Mouse (Mus musculus) hindbrain, embryonic 10.5 days (tissue): ENCODE results near the gene Comt. TPM values are rescaled to one million over a fixed set of nuclear protein-coding genes. Genes with fewer than 3 reads are reported as not detected.

Experiments
- DNase-seq: peaks from one replicate; pipeline ENCODE4 v3.0.0-alpha.2; 2017; ENCODE audit warnings: low spot score
- H3K27ac ChIP-seq: fragments of 300-500 bp; sonication (generic); 2 replicates; pipeline ENCODE4 v1.5.1; 2016; ENCODE audit warnings: mild to moderate bottlenecking, moderate library complexity
- H3K27me3 ChIP-seq: fragments of 300-500 bp; sonication (generic); 2 replicates; pipeline ENCODE4 v1.6.1; 2016; ENCODE audit warnings: mild to moderate bottlenecking; ENCODE audit not compliant: poor library complexity, insufficient read depth, severe bottlenecking
- H3K36me3 ChIP-seq: fragments of 300-500 bp; sonication (generic); 2 replicates; pipeline ENCODE4 v1.6.1; 2016; ENCODE audit warnings: mild to moderate bottlenecking, moderate library complexity
- H3K4me1 ChIP-seq: fragments of 300-500 bp; sonication (generic); replicated peaks from 2 replicates; pipeline ENCODE4 v1.6.1; 2016; ENCODE audit warnings: mild to moderate bottlenecking
- H3K4me3 ChIP-seq: fragments of 300-500 bp; sonication (generic); 2 replicates; pipeline ENCODE4 v1.5.1; 2016; ENCODE audit warnings: mild to moderate bottlenecking, moderate library complexity
- H3K9me3 ChIP-seq: fragments of 300-500 bp; sonication (generic); 2 replicates; pipeline ENCODE4 v1.6.1; 2016; ENCODE audit warnings: mild to moderate bottlenecking, moderate library complexity
- WGBS: fragments of 180-500 bp; shearing (Covaris S2); methylation state at CpG from one replicate; pipeline ENCODE4 v1.1.7; 2016; 5-methylcytosine and 5-hydroxymethylcytosine counted together
- polyA plus RNA-seq: library from polyadenylated mRNA; unstranded; fragments of >200 nt; fragmentation: Nextera tagmentation; extraction: Ambion mirVana; gene quantifications from 2 replicates; pipeline ENCODE4 v1.2.1, GENCODE M21; 2016

The Comt gene
- polyA plus RNA-seq, 1 experiment from 2014 or later, result 67.9 TPM

DNA sequence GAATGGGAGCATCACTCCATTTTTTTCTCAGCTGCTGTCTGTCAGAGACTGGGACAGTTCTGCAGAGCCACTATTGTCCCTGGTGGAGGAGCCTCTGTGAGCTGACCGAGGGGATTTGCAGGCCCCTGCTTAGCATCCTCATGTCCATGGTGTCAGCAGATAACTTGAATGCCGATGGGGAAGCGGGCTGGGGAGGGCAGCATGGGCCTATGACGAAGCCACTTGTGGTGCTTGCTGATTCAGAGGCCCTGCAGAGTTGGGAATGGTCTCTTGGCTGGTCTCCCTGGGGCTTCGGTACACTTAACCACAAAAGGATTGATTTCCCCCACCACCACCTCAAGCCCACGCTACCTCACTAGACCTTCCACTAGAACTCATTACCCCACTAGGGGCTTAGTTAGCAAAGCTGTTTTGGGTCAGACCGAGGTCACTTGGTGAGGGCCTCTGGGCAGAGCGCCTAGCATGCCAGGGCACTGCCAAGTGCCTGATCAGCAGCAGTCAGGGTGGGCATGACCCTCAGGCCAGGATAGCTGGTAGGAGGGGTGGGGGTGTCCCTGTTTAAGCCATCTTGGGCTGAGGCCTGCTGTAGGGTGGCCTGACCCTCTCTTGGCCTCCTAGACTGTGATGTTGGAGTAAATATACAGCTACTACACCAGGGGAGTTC lies 47.2 kb downstream of the Comt start:
- H3K4me3 ChIP-seq, result no peak overlapping the region
- WGBS, result 66% methylated on average over 8 of the region's 8 CpGs
- no peaks in the 10 kb centered on the region for H3K9me3 ChIP-seq
- H3K27me3 ChIP-seq, result no peaks in the 10 kb centered on the region
- no peak for DNase-seq
- H3K4me1 ChIP-seq, result peaks cover 83% of the 10 kb centered on the region
- H3K27ac ChIP-seq, result peak overlapping the region; percentile 90
- H3K36me3 ChIP-seq, result no peaks in the 10 kb centered on the region

DNA sequence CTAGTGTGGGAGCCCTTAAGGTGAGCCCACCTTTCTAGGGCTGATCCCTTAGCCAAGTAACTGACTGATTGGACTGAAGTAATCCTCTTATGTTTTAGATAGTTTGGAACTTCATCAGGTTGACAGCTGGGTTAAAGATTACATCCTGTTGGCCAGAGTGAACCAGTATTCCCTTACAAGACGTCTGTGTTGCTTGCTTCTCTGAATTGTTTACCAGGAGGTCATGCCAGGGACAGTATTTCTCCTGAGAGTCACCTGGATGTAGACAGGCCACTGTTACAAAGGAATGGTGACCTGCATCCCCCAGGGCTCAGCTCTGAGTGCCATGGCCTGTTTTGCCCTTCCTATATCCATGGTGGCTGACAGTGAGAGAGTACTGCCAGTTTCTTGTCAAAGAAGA lies 48.2 kb downstream of the Comt start:
- no peak for DNase-seq

GRCm38 (mm10) chr16:18377203-18377602 lies 49.4 kb downstream of the Comt start:
- DNase-seq, result no peak
- peaks cover 60% of the 10 kb centered on the region for H3K4me1 ChIP-seq
- H3K27me3 ChIP-seq, result no peaks in the 10 kb centered on the region
- no peak overlapping the region for H3K4me3 ChIP-seq
- peaks cover under 1% of the 10 kb centered on the region; the same call in 1 of the 2 replicates for H3K36me3 ChIP-seq
- 24% methylated on average over 3 of the region's 3 CpGs for WGBS
- H3K27ac ChIP-seq, result peak overlapping the region; percentile 83
- H3K9me3 ChIP-seq, result no peaks in the 10 kb centered on the region

More for the DNA sequence above, 48.2 kb downstream of the Comt start:
- peaks cover 73% of the 10 kb centered on the region for H3K4me1 ChIP-seq
- no peaks in the 10 kb centered on the region for H3K27me3 ChIP-seq
- peak overlapping the region; percentile 90 for H3K27ac ChIP-seq
- no peak overlapping the region for H3K4me3 ChIP-seq
- WGBS, result 45% methylated on average over 1 of the region's 1 CpGs
- no peaks in the 10 kb centered on the region for H3K9me3 ChIP-seq
- no peaks in the 10 kb centered on the region for H3K36me3 ChIP-seq

GRCm38 (mm10) chr16:18376297-18376954 lies 50.2 kb downstream of the Comt start:
- Histone ChIP-seq H3K27me3 (no peaks in the 10 kb centered on the region), H3K36me3 (peaks cover 5% of the 10 kb centered on the region; the same call in 1 of the 2 replicates), H3K4me1 (peaks cover 53% of the 10 kb centered on the region), H3K9me3 (no peaks in the 10 kb centered on the region), H3K27ac (peak overlapping the region; percentile 83), H3K4me3 (no peak overlapping the region)
- no peak for DNase-seq
- 87% methylated on average over 7 of the region's 7 CpGs for WGBS

GRCm38 (mm10) chr16:18373632-18374031 lies 53.0 kb downstream of the Comt start:
- Histone ChIP-seq H3K4me1 (peaks cover 25% of the 10 kb centered on the region), H3K27ac (no peak overlapping the region), H3K36me3 (peaks cover 5% of the 10 kb centered on the region; the same call in 1 of the 2 replicates), H3K4me3 (no peak overlapping the region), H3K9me3 (no peaks in the 10 kb centered on the region), H3K27me3 (no peaks in the 10 kb centered on the region)
- DNase-seq, result no peak
- 91% methylated on average over 4 of the region's 4 CpGs for WGBS

DNA sequence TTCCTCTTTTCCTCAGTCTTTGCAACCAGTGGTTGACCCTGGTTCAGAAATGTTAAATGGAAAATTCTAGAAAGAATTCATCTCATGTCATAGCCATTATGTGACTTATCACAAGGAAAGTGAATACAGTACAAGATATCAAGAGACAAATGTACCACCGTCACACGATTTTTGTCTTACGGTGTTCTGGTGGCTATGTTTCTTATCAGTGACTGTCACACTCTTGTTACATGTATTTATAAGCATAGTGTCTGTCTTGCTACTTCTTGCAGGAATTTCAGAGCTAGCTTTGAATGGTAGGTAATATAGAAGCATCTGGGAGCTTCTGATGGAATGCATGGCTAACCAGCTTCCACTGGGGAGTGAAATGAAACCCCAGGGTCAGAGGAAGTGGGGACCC lies 56.5 kb downstream of the Comt start:
- H3K36me3 ChIP-seq, result peaks cover 15% of the 10 kb centered on the region; the same call in 1 of the 2 replicates
- no peak overlapping the region for H3K27ac ChIP-seq
- WGBS, result 96% methylated on average over 3 of the region's 3 CpGs

DNA sequence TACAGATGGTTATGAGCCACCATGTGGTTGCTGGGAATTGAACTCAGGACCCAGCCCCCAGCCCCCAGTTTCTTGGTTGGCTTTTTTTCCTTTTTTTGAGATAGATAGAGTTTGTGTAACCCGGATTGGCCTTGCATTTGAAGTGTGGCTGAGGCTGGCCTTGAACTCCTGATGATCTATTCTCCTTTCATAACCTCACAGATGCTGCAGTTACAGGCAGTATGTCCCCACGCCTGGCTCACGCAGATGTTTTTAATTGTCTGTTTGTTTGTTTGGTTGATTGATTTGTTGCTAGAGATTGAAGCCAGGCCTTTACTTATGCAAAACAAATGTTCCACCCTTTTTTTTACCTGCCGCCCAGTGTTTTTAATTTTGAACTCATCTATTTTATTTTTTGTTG lies 59.8 kb downstream of the Comt start:
- DNase-seq, result no peak
- Histone ChIP-seq H3K36me3 (peaks cover 26% of the 10 kb centered on the region), H3K27ac (no peak overlapping the region), H3K27me3 (no peaks in the 10 kb centered on the region), H3K4me1 (no peaks in the 10 kb centered on the region), H3K9me3 (peaks cover 3% of the 10 kb centered on the region; the same call in 1 of the 2 replicates), H3K4me3 (no peak overlapping the region)
- 90% methylated on average over 4 of the region's 4 CpGs for WGBS

More for the DNA sequence above, 56.5 kb downstream of the Comt start:
- Histone ChIP-seq H3K4me3 (no peak overlapping the region), H3K4me1 (peaks cover 3% of the 10 kb centered on the region; the same call in 1 of the 2 replicates), H3K27me3 (no peaks in the 10 kb centered on the region), H3K9me3 (no peaks in the 10 kb centered on the region)
- no peak for DNase-seq

DNA sequence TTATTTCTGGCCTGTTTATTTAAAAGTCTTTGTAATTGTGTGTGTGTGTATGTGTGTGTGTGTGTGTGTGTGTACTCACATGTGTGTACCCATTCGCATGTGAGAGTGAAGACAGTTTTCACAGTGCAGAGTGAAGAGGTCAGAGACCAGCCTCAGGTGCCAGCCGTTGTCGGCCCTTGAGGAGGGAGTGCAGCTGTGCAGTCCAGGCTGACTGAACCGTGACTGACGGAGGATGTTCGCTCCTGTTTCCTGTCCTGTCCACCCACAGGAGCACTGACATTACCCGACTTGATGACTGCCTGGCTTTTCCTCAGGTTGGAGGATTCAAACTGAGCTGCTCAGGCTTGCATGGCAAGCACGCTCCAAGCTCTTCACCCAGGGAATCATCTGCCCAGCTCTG lies 63.7 kb downstream of the Comt start:
- Histone ChIP-seq H3K4me1 (peaks cover 16% of the 10 kb centered on the region; the same call in 1 of the 2 replicates), H3K27ac (no peak overlapping the region), H3K9me3 (peaks cover 3% of the 10 kb centered on the region; the same call in 1 of the 2 replicates), H3K4me3 (no peak overlapping the region), H3K27me3 (no peaks in the 10 kb centered on the region), H3K36me3 (peaks cover 23% of the 10 kb centered on the region)
- DNase-seq, result no peak
- WGBS, result 86% methylated on average over 8 of the region's 8 CpGs

- WGBS, result 74% methylated on average over 6 of the region's 6 CpGs
- no peak for DNase-seq
- H3K27ac ChIP-seq, result peak overlapping the region; percentile 45; the same call in 1 of the 2 replicates
- no peaks in the 10 kb centered on the region for H3K27me3 ChIP-seq
- H3K9me3 ChIP-seq, result peaks cover 3% of the 10 kb centered on the region; the same call in 1 of the 2 replicates
- peaks cover 22% of the 10 kb centered on the region for H3K36me3 ChIP-seq
- H3K4me1 ChIP-seq, result peaks cover 16% of the 10 kb centered on the region; the same call in 1 of the 2 replicates
- no peak overlapping the region for H3K4me3 ChIP-seq
Observed at GRCm38 (mm10) chr16:18360151-18360805, 66.4 kb downstream of the Comt start.

- 85% methylated on average over 6 of the region's 6 CpGs for WGBS
- H3K36me3 ChIP-seq, result peaks cover 21% of the 10 kb centered on the region
- no peaks in the 10 kb centered on the region for H3K9me3 ChIP-seq
- no peaks in the 10 kb centered on the region for H3K27me3 ChIP-seq
- no peak for DNase-seq
- no peak overlapping the region for H3K27ac ChIP-seq
- peaks cover 20% of the 10 kb centered on the region; the same call in 1 of the 2 replicates for H3K4me1 ChIP-seq
- H3K4me3 ChIP-seq, result no peak overlapping the region
Observed at GRCm38 (mm10) chr16:18357977-18358376, 68.7 kb downstream of the Comt start.

DNA sequence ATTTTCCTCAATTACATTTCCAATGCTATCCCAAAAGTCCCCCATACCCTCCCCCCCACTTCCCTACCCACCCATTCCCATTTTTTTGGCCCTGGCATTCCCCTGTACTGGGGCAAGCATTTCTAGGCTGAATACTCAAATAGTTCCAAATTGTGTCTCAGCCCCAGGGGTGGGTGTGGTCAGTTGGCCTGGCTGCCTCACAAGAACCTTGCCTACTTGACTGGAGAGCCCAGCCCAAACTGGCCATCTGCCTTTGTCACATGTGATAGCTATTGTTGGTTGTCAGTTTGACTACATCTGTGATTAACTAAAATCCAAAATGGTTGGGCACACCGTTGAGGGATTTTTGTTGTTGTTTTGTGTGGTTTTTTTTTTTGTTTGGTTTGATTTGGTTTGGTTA lies 69.7 kb downstream of the Comt start:
- H3K27me3 ChIP-seq, result no peaks in the 10 kb centered on the region
- no peak for DNase-seq
- H3K36me3 ChIP-seq, result peaks cover 25% of the 10 kb centered on the region
- no peaks in the 10 kb centered on the region for H3K9me3 ChIP-seq
- 91% methylated on average over 1 of the region's 1 CpGs for WGBS
- H3K4me1 ChIP-seq, result peaks cover 23% of the 10 kb centered on the region; the same call in 1 of the 2 replicates
- no peak overlapping the region for H3K27ac ChIP-seq
- H3K4me3 ChIP-seq, result no peak overlapping the region
